Mouse (Mus musculus): ENCODE measurements around the gene Mea1. TPM values are rescaled to one million over a fixed set of nuclear protein-coding genes. Genes with fewer than 3 reads are reported as not detected.

The Mea1 gene
- polyA plus RNA-seq, 1 experiment = 142 TPM

DNA sequence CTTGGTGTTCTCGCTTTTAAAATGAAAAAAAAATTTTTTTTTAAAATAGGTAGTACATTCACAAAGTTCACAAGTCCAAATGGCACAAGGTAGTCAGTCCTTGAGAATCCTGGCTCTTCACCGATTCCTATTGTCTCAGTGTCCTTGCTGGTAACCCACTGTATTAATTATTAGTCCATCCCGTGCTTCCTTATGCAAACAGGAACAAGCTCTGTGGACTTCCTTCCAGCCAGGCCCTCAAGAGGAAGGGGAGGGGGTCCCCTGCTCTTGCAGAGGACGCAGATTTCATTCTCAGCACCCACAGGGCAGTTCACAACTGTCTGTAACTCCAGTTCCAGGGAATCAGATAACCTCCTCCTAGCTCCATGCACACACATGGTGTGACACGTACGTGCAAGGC is 22.5 kb upstream of the Mea1 start:
- H3K9me3 ChIP-seq (replicated peaks; ENCODE audit: control insufficient read depth, insufficient read depth, low read length, poor library complexity, severe bottlenecking) = no peaks in the 10 kb centered on the region
- no peak overlapping the region for H3K4me3 ChIP-seq (ENCODE audit: low read depth, low read length)
- H3K27me3 ChIP-seq (ENCODE audit: control insufficient read depth, insufficient read depth, low read length, poor library complexity, severe bottlenecking) = no peaks in the 10 kb centered on the region
- H3K4me1 ChIP-seq (ENCODE audit: control insufficient read depth, insufficient read depth, low read length) = no peaks in the 10 kb centered on the region
- no peak overlapping the region for H3K9ac ChIP-seq (ENCODE audit: low read depth, poor library complexity, severe bottlenecking)
- TF ChIP-seq CTCF (IDR thresholded peaks at IDR 0.05; ENCODE audit: low read depth, low read length) (no peak), EP300 (IDR thresholded peaks at IDR 0.05; ENCODE audit: insufficient read depth, low read depth, low read length) (no peak), POLR2A (IDR thresholded peaks at IDR 0.05; ENCODE audit: insufficient read depth, low read length) (no peak)
- H3K36me3 ChIP-seq (ENCODE audit: control insufficient read depth, insufficient read depth, low read length, poor library complexity, severe bottlenecking) = no peaks in the 10 kb centered on the region
- no peak overlapping the region for H3K27ac ChIP-seq (ENCODE audit: insufficient read depth, low read length)

DNA sequence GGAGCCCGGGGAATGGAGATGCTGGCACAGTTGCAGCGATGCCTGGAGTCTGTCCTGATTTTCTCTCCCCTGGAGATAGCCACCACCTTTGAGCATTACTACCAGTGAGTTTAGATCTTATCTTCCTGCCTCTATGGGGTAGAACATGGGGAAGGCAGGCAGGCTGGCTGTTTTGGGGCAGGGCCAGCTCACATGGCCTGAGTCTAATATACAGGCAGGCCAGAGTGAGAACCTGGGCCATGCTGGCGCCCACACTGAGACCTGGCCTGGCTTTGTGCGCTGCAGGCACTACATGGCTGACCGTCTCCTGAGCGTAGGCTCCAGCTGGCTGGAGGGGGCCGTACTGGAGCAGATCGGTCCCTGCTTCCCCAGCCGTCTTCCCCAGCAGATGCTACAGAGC is 17.2 kb upstream of the Mea1 start:
- TF ChIP-seq CTCF (IDR thresholded peaks at IDR 0.05; ENCODE audit: low read depth, low read length) (no peak), EP300 (IDR thresholded peaks at IDR 0.05; ENCODE audit: insufficient read depth, low read depth, low read length) (no peak)
- H3K36me3 ChIP-seq (ENCODE audit: control insufficient read depth, insufficient read depth, low read length, poor library complexity, severe bottlenecking) = peaks cover 3% of the 10 kb centered on the region; the same call in 1 of the 2 replicates
- no peak overlapping the region for H3K4me3 ChIP-seq (ENCODE audit: low read depth, low read length)
- no peak overlapping the region for H3K9ac ChIP-seq (ENCODE audit: low read depth, poor library complexity, severe bottlenecking)
- H3K27me3 ChIP-seq (ENCODE audit: control insufficient read depth, insufficient read depth, low read length, poor library complexity, severe bottlenecking) = no peaks in the 10 kb centered on the region
- H3K9me3 ChIP-seq (replicated peaks; ENCODE audit: control insufficient read depth, insufficient read depth, low read length, poor library complexity, severe bottlenecking) = no peaks in the 10 kb centered on the region
- no peak overlapping the region for H3K27ac ChIP-seq (ENCODE audit: insufficient read depth, low read length)
- no peaks in the 10 kb centered on the region for H3K4me1 ChIP-seq (ENCODE audit: control insufficient read depth, insufficient read depth, low read length)

DNA sequence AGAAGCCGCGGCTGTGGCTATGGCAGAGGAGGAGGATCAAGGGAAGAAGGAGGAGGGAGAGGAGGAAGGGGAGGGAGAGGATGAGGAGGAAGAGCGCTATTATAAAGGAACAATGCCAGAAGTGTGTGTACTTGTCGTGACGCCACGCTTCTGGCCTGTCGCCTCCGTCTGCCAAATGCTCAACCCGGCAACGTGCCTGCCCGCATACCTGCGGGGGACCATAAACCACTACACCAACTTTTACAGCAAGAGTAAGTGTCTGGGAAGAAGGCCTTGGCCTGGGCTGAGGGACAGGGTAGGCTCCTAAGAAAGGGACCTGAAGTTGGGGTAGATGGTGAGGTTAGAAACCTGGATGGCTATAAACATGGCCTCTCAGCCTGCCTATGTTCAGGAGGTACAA is 16.6 kb upstream of the Mea1 start:
- Histone ChIP-seq H3K36me3 (ENCODE audit: control insufficient read depth, insufficient read depth, low read length, poor library complexity, severe bottlenecking) (peaks cover 3% of the 10 kb centered on the region; the same call in 1 of the 2 replicates), H3K27ac (ENCODE audit: insufficient read depth, low read length) (no peak overlapping the region), H3K9ac (ENCODE audit: low read depth, poor library complexity, severe bottlenecking) (no peak overlapping the region)

DNA sequence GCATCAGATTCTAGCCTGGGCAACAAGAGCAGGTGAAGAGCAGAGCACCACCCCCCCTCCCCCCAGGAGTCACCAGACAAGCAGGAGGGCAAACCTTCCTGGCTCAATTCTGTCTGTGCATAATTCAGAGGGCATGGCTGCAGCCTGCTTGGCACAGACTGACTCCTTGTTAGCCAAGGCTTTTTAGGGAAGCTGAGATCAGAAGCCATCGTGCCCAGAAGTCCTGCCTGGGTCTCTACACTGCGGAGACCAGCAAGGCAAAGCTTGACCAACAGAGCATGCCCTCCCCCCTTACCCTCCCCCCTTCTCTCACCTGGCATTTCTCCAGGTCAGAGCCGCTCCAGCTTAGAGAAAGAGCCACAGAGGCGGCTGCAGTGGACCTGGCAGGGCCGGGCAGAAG is 15.9 kb upstream of the Mea1 start:
- H3K4me3 ChIP-seq (ENCODE audit: low read depth, low read length) = no peak overlapping the region
- no peaks in the 10 kb centered on the region for H3K4me1 ChIP-seq (ENCODE audit: control insufficient read depth, insufficient read depth, low read length)
- no peak overlapping the region for H3K27ac ChIP-seq (ENCODE audit: insufficient read depth, low read length)
- H3K27me3 ChIP-seq (ENCODE audit: control insufficient read depth, insufficient read depth, low read length, poor library complexity, severe bottlenecking) = no peaks in the 10 kb centered on the region
- no peak overlapping the region for H3K9ac ChIP-seq (ENCODE audit: low read depth, poor library complexity, severe bottlenecking)
- TF ChIP-seq CTCF (IDR thresholded peaks at IDR 0.05; ENCODE audit: low read depth, low read length) (no peak), POLR2A (IDR thresholded peaks at IDR 0.05; ENCODE audit: insufficient read depth, low read length) (no peak), EP300 (IDR thresholded peaks at IDR 0.05; ENCODE audit: insufficient read depth, low read depth, low read length) (no peak)
- no peaks in the 10 kb centered on the region for H3K9me3 ChIP-seq (replicated peaks; ENCODE audit: control insufficient read depth, insufficient read depth, low read length, poor library complexity, severe bottlenecking)
- peaks cover 3% of the 10 kb centered on the region; the same call in 1 of the 2 replicates for H3K36me3 ChIP-seq (ENCODE audit: control insufficient read depth, insufficient read depth, low read length, poor library complexity, severe bottlenecking)

More for the DNA sequence above, 16.6 kb upstream of the Mea1 start:
- H3K4me3 ChIP-seq (ENCODE audit: low read depth, low read length) = no peak overlapping the region
- H3K27me3 ChIP-seq (ENCODE audit: control insufficient read depth, insufficient read depth, low read length, poor library complexity, severe bottlenecking) = no peaks in the 10 kb centered on the region
- TF ChIP-seq EP300 (IDR thresholded peaks at IDR 0.05; ENCODE audit: insufficient read depth, low read depth, low read length) = no peak
- TF ChIP-seq POLR2A (IDR thresholded peaks at IDR 0.05; ENCODE audit: insufficient read depth, low read length) = no peak
- TF ChIP-seq CTCF (IDR thresholded peaks at IDR 0.05; ENCODE audit: low read depth, low read length) = no peak
- no peaks in the 10 kb centered on the region for H3K4me1 ChIP-seq (ENCODE audit: control insufficient read depth, insufficient read depth, low read length)
- no peaks in the 10 kb centered on the region for H3K9me3 ChIP-seq (replicated peaks; ENCODE audit: control insufficient read depth, insufficient read depth, low read length, poor library complexity, severe bottlenecking)

DNA sequence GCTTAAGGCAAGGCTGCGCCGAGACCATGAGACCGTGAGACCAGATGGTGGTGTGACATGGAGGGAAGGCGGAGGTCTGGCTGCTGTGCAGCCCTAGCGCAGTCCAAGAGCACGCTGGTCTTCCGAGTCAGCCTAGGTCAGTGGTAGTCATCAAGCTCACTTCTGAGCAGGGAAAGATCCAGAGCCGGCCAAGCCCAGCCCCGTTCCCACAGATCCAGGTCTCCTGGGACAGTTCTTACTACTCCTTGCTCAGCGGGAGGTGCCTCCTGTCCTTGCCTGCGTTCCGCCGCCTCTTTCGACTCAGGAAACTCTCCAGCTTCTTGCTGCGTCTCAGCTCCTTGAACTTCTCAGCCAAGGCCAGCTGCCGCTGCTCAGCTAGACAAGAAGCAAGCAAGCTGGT is 10.9 kb upstream of the Mea1 start:
- Histone ChIP-seq H3K4me1 (ENCODE audit: control insufficient read depth, insufficient read depth, low read length) (peaks cover 1% of the 10 kb centered on the region), H3K4me3 (ENCODE audit: low read depth, low read length) (no peak overlapping the region), H3K9ac (ENCODE audit: low read depth, poor library complexity, severe bottlenecking) (no peak overlapping the region), H3K36me3 (ENCODE audit: control insufficient read depth, insufficient read depth, low read length, poor library complexity, severe bottlenecking) (peaks cover 10% of the 10 kb centered on the region), H3K27me3 (ENCODE audit: control insufficient read depth, insufficient read depth, low read length, poor library complexity, severe bottlenecking) (no peaks in the 10 kb centered on the region), H3K27ac (ENCODE audit: insufficient read depth, low read length) (no peak overlapping the region), H3K9me3 (replicated peaks; ENCODE audit: control insufficient read depth, insufficient read depth, low read length, poor library complexity, severe bottlenecking) (no peaks in the 10 kb centered on the region)
- TF ChIP-seq POLR2A (IDR thresholded peaks at IDR 0.05; ENCODE audit: insufficient read depth, low read length) (no peak), EP300 (IDR thresholded peaks at IDR 0.05; ENCODE audit: insufficient read depth, low read depth, low read length) (no peak), CTCF (IDR thresholded peaks at IDR 0.05; ENCODE audit: low read depth, low read length) (no peak)

DNA sequence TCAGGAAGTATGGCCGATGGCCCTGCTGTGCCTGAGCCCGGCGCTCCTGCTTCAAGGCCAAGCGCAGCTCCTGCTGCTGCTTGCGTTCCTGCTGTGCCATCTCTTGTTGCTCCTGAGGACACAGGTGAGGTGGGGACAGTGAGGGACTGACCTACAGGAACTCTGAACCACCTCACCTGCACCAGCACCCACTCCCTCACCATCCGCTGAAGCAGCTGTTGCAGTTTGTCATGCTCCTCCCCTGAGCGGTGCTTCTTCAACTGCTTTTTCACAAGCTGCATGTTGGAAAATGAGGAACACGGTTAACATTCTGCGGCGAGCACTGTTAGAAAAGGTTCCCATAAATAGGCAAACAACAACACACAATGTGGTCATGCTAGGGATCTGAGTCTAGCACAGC is 8.7 kb upstream of the Mea1 start:
- Histone ChIP-seq H3K27ac (ENCODE audit: insufficient read depth, low read length) (no peak overlapping the region), H3K4me1 (ENCODE audit: control insufficient read depth, insufficient read depth, low read length) (peaks cover 5% of the 10 kb centered on the region), H3K9me3 (replicated peaks; ENCODE audit: control insufficient read depth, insufficient read depth, low read length, poor library complexity, severe bottlenecking) (no peaks in the 10 kb centered on the region), H3K4me3 (ENCODE audit: low read depth, low read length) (no peak overlapping the region), H3K36me3 (ENCODE audit: control insufficient read depth, insufficient read depth, low read length, poor library complexity, severe bottlenecking) (peaks cover 10% of the 10 kb centered on the region), H3K9ac (ENCODE audit: low read depth, poor library complexity, severe bottlenecking) (no peak overlapping the region), H3K27me3 (ENCODE audit: control insufficient read depth, insufficient read depth, low read length, poor library complexity, severe bottlenecking) (no peaks in the 10 kb centered on the region)
- TF ChIP-seq CTCF (IDR thresholded peaks at IDR 0.05; ENCODE audit: low read depth, low read length) (no peak), POLR2A (IDR thresholded peaks at IDR 0.05; ENCODE audit: insufficient read depth, low read length) (no peak), EP300 (IDR thresholded peaks at IDR 0.05; ENCODE audit: insufficient read depth, low read depth, low read length) (no peak)

Measured in ES-Bruce4 (cell line).